Mouse (Mus musculus) C2C12 (cell line): ENCODE measurements around the gene Gm49425. TPM values are rescaled to one million over a fixed set of nuclear protein-coding genes. Genes with fewer than 3 reads are reported as not detected.

ENCODE experiments used
- H3K27me3 ChIP-seq: one replicate; pipeline ENCODE4 v1.6.1; 2011; ENCODE audit not compliant: control insufficient read depth, insufficient read depth, insufficient read length
- H3K36me3 ChIP-seq: one replicate; pipeline ENCODE4 v1.6.1; 2011; ENCODE audit not compliant: control insufficient read depth, insufficient read depth
- H3K4me3 ChIP-seq: one replicate; pipeline ENCODE4 v1.5.1; 2011; ENCODE audit warnings: mild to moderate bottlenecking, control low read depth; ENCODE audit not compliant: poor library complexity, insufficient read depth, severe bottlenecking
- H3K79me2 ChIP-seq: one replicate; pipeline ENCODE4 v1.6.1; 2011; ENCODE audit not compliant: control insufficient read depth, insufficient read depth
- H3K79me3 ChIP-seq: one replicate; pipeline ENCODE4 v1.6.1; 2011; ENCODE audit warnings: low read depth, control low read depth
- H3ac ChIP-seq: one replicate; pipeline ENCODE3; 2011; ENCODE audit warnings: low read depth; ENCODE audit not compliant: control insufficient read depth, insufficient read length
- CEBPB ChIP-seq: IDR thresholded peaks from one replicate; pipeline ENCODE4 v1.6.1; 2011; ENCODE audit warnings: low read depth, mild to moderate bottlenecking, control low read depth, moderate library complexity
- CTCF ChIP-seq: IDR thresholded peaks from one replicate; pipeline ENCODE4 v1.5.1; 2011; ENCODE audit not compliant: control insufficient read depth, insufficient read depth, insufficient read length
- FOSL1 ChIP-seq: IDR thresholded peaks from one replicate; pipeline ENCODE4 v1.8.0; 2011; ENCODE audit warnings: mild to moderate bottlenecking, low read length; ENCODE audit not compliant: poor library complexity, insufficient read depth, severe bottlenecking
- MAX ChIP-seq: IDR thresholded peaks from one replicate; pipeline ENCODE4 v1.6.1; 2011; ENCODE audit warnings: mild to moderate bottlenecking, control low read depth
- MYOD1 ChIP-seq: IDR thresholded peaks from one replicate; pipeline ENCODE4 v1.6.1; 2011; ENCODE audit warnings: low read depth; ENCODE audit not compliant: control insufficient read depth, insufficient read length
- MYOG ChIP-seq: IDR thresholded peaks from one replicate; pipeline ENCODE4 v1.6.1; 2011; ENCODE audit not compliant: control insufficient read depth, insufficient read length; ENCODE audit errors: extremely low read depth
- USF1 ChIP-seq: IDR thresholded peaks from one replicate; pipeline ENCODE4 v1.6.1; 2011; ENCODE audit warnings: low read depth, mild to moderate bottlenecking, control low read depth, moderate library complexity
- polyA plus RNA-seq: library from polyadenylated mRNA; unstranded; fragments of >200 nt; fragmentation: generic; extraction: Trizol; gene quantifications from one replicate; pipeline ENCODE4 v1.2.1, GENCODE M21; 2012; ENCODE audit warnings: missing spikeins

The Gm49425 gene
- polyA plus RNA-seq, 1 experiment: not detected

GRCm38 (mm10) chr15:101495266-101495665 lies 21.8 kb downstream of the Gm49425 start:
- TF ChIP-seq MYOD1 (no peak), USF1 (no peak), CEBPB (no peak), FOSL1 (no peak)
- Histone ChIP-seq H3K4me3 (no peak overlapping the region), H3K79me3 (no peaks in the 10 kb centered on the region), H3K79me2 (no peaks in the 10 kb centered on the region), H3K27me3 (peaks cover 38% of the 10 kb centered on the region), H3ac (no peak overlapping the region), H3K36me3 (no peaks in the 10 kb centered on the region)

GRCm38 (mm10) chr15:101494203-101494602 lies 22.9 kb downstream of the Gm49425 start:
- H3K27me3 ChIP-seq: peaks cover 48% of the 10 kb centered on the region
- no peaks in the 10 kb centered on the region for H3K79me2 ChIP-seq
- no peaks in the 10 kb centered on the region for H3K36me3 ChIP-seq
- H3ac ChIP-seq: no peak overlapping the region
- TF ChIP-seq USF1 (no peak), MYOD1 (no peak), CTCF (no peak), CEBPB (no peak)
- H3K4me3 ChIP-seq: no peak overlapping the region
- H3K79me3 ChIP-seq: no peaks in the 10 kb centered on the region

GRCm38 (mm10) chr15:101493713-101494112 lies 23.3 kb downstream of the Gm49425 start:
- Histone ChIP-seq H3K4me3 (no peak overlapping the region), H3K27me3 (peaks cover 53% of the 10 kb centered on the region), H3K79me2 (no peaks in the 10 kb centered on the region), H3K79me3 (no peaks in the 10 kb centered on the region), H3ac (no peak overlapping the region), H3K36me3 (no peaks in the 10 kb centered on the region)
- TF ChIP-seq CEBPB: no peak
- no peak for TF ChIP-seq MYOG
- TF ChIP-seq MAX: no peak
- no peak for TF ChIP-seq FOSL1
- TF ChIP-seq USF1: no peak
- no peak for TF ChIP-seq CTCF
- no peak for TF ChIP-seq MYOD1

GRCm38 (mm10) chr15:101492718-101493117 lies 24.3 kb downstream of the Gm49425 start:
- H3K79me2 ChIP-seq: no peaks in the 10 kb centered on the region
- TF ChIP-seq CTCF (no peak), MYOD1 (no peak), MYOG (no peak), USF1 (peak; percentile 80), MAX (no peak), CEBPB (no peak), FOSL1 (no peak)
- H3ac ChIP-seq: no peak overlapping the region
- peaks cover 63% of the 10 kb centered on the region for H3K27me3 ChIP-seq
- H3K79me3 ChIP-seq: no peaks in the 10 kb centered on the region
- no peaks in the 10 kb centered on the region for H3K36me3 ChIP-seq
- H3K4me3 ChIP-seq: no peak overlapping the region

GRCm38 (mm10) chr15:101491431-101491830 lies 25.6 kb downstream of the Gm49425 start, which contains the start of gene Krt83:
TSS of gene Krt83 (minus strand) at chr15:101491512.
- H3K36me3 ChIP-seq: no peaks in the 10 kb centered on the region
- no peaks in the 10 kb centered on the region for H3K79me2 ChIP-seq
- TF ChIP-seq MYOD1: no peak
- TF ChIP-seq USF1: no peak
- no peak for TF ChIP-seq CTCF
- TF ChIP-seq CEBPB: no peak
- TF ChIP-seq MYOG: no peak
- no peak for TF ChIP-seq FOSL1
- TF ChIP-seq MAX: no peak
- peaks cover 71% of the 10 kb centered on the region for H3K27me3 ChIP-seq
- no peak within 1 kb of the TSS for H3K4me3 ChIP-seq
- no peaks in the 10 kb centered on the region for H3K79me3 ChIP-seq
- H3ac ChIP-seq: no peak within 1 kb of the TSS

GRCm38 (mm10) chr15:101485911-101486635 lies 31.0 kb downstream of the Gm49425 start:
- peaks cover 91% of the 10 kb centered on the region for H3K27me3 ChIP-seq
- H3K36me3 ChIP-seq: no peaks in the 10 kb centered on the region
- TF ChIP-seq MYOG: no peak
- TF ChIP-seq CTCF: no peak
- no peak for TF ChIP-seq MYOD1
- no peak for TF ChIP-seq MAX
- TF ChIP-seq USF1: no peak
- no peak for TF ChIP-seq FOSL1
- no peak for TF ChIP-seq CEBPB
- no peak overlapping the region for H3ac ChIP-seq
- H3K79me2 ChIP-seq: no peaks in the 10 kb centered on the region
- no peaks in the 10 kb centered on the region for H3K79me3 ChIP-seq
- H3K4me3 ChIP-seq: no peak overlapping the region
